Mouse (Mus musculus) kidney, embryonic 16.5 days (tissue): Measurements from ENCODE around the gene Rgs6. TPM values are rescaled to one million over a fixed set of nuclear protein-coding genes. Genes with fewer than 3 reads are reported as not detected.

Experiments
- ATAC-seq: fragments of 200-750 bp; cut with Nextera tagmentation; 2 replicates; pipeline ENCODE4 v1.8.0; 2017; ENCODE audit warnings: moderate TSS enrichment; ENCODE audit not compliant: low FRiP score, low TSS enrichment
- H3K27ac ChIP-seq: fragments of 300-500 bp; sonication (generic); 2 replicates; pipeline ENCODE4 v1.5.1; 2014; ENCODE audit warnings: low read length
- H3K27me3 ChIP-seq: fragments of 300-500 bp; sonication (generic); 2 replicates; pipeline ENCODE4 v1.6.1; 2014; ENCODE audit warnings: low read length, control low read depth, mixed read lengths; ENCODE audit not compliant: insufficient read depth
- H3K36me3 ChIP-seq: fragments of 300-500 bp; sonication (generic); 2 replicates; pipeline ENCODE4 v1.6.1; 2014; ENCODE audit warnings: low read length, control low read depth, mixed read lengths; ENCODE audit not compliant: insufficient read depth
- H3K4me1 ChIP-seq: fragments of 300-500 bp; sonication (generic); 2 replicates; pipeline ENCODE4 v1.6.1; 2014; ENCODE audit warnings: low read length, control low read depth, mixed read lengths; ENCODE audit not compliant: insufficient read depth
- H3K4me2 ChIP-seq: fragments of 300-500 bp; sonication (generic); replicated peaks from 2 replicates; pipeline ENCODE4 v1.6.1; 2014; ENCODE audit warnings: low read depth, low read length
- H3K4me3 ChIP-seq: fragments of 300-500 bp; sonication (generic); 2 replicates; pipeline ENCODE4 v1.5.1; 2014; ENCODE audit warnings: mild to moderate bottlenecking, low read length
- H3K9ac ChIP-seq: fragments of 300-500 bp; sonication (generic); replicated peaks from 2 replicates; pipeline ENCODE4 v1.6.1; 2014; ENCODE audit warnings: low read length
- H3K9me3 ChIP-seq: fragments of 300-500 bp; sonication (generic); 2 replicates; pipeline ENCODE4 v1.6.1; 2016; ENCODE audit warnings: low read length, control low read depth
- WGBS: fragments of 180-500 bp; shearing (Covaris S2); extraction: QIAGEN DNeasy Blood & Tissue Kit; methylation state at CpG from one replicate; pipeline ENCODE4 v1.1.7; 2014; 5-methylcytosine and 5-hydroxymethylcytosine counted together
- polyA plus RNA-seq: library from polyadenylated mRNA; unstranded; fragments of >200 nt; fragmentation: Nextera tagmentation; extraction: Ambion mirVana; gene quantifications from 2 replicates; pipeline ENCODE4 v1.2.1, GENCODE M21; 2015

Rgs6 gene
- polyA plus RNA-seq, 1 experiment from 2014 or later: 2.7 TPM

GRCm38 (mm10) chr12:82774576-82774975 is 186.5 kb downstream of the Rgs6 start:
- ATAC-seq: no peak
- Histone ChIP-seq H3K27ac (no peak overlapping the region), H3K4me2 (no peak overlapping the region)

GRCm38 (mm10) chr12:82776686-82777085 is 188.6 kb downstream of the Rgs6 start:
- Histone ChIP-seq H3K9ac (no peak overlapping the region), H3K27ac (no peak overlapping the region), H3K4me1 (no peaks in the 10 kb centered on the region), H3K4me2 (no peak overlapping the region), H3K27me3 (no peaks in the 10 kb centered on the region), H3K4me3 (no peak overlapping the region), H3K9me3 (no peaks in the 10 kb centered on the region), H3K36me3 (no peaks in the 10 kb centered on the region)
- no peak for ATAC-seq
- 86% methylated on average over 4 of the region's 4 CpGs for WGBS

More at GRCm38 (mm10) chr12:82774576-82774975, 186.5 kb downstream of the Rgs6 start:
- Histone ChIP-seq H3K4me3 (no peak overlapping the region), H3K9me3 (no peaks in the 10 kb centered on the region), H3K4me1 (no peaks in the 10 kb centered on the region), H3K36me3 (no peaks in the 10 kb centered on the region), H3K27me3 (no peaks in the 10 kb centered on the region), H3K9ac (no peak overlapping the region)
- WGBS: 90% methylated on average over 7 of the region's 7 CpGs

- no peak overlapping the region for H3K4me2 ChIP-seq
- no peaks in the 10 kb centered on the region for H3K4me1 ChIP-seq
- H3K9ac ChIP-seq: no peak overlapping the region
- 88% methylated on average over 5 of the region's 5 CpGs for WGBS
- no peaks in the 10 kb centered on the region for H3K9me3 ChIP-seq
- no peaks in the 10 kb centered on the region for H3K36me3 ChIP-seq
- no peaks in the 10 kb centered on the region for H3K27me3 ChIP-seq
- ATAC-seq: no peak
- no peak overlapping the region for H3K27ac ChIP-seq
- no peak overlapping the region for H3K4me3 ChIP-seq
These were observed 192.8 kb downstream of the Rgs6 start for GRCm38 (mm10) chr12:82780936-82781335.

GRCm38 (mm10) chr12:82781414-82781813 is 193.3 kb downstream of the Rgs6 start:
- no peak for ATAC-seq
- H3K36me3 ChIP-seq: no peaks in the 10 kb centered on the region
- no peaks in the 10 kb centered on the region for H3K4me1 ChIP-seq
- no peak overlapping the region for H3K4me2 ChIP-seq
- no peaks in the 10 kb centered on the region for H3K9me3 ChIP-seq
- H3K9ac ChIP-seq: no peak overlapping the region
- H3K4me3 ChIP-seq: no peak overlapping the region
- 64% methylated on average over 5 of the region's 5 CpGs for WGBS
- no peak overlapping the region for H3K27ac ChIP-seq
- H3K27me3 ChIP-seq: no peaks in the 10 kb centered on the region

- no peak overlapping the region for H3K4me3 ChIP-seq
- H3K27ac ChIP-seq: no peak overlapping the region
- no peaks in the 10 kb centered on the region for H3K4me1 ChIP-seq
- H3K36me3 ChIP-seq: no peaks in the 10 kb centered on the region
- H3K27me3 ChIP-seq: no peaks in the 10 kb centered on the region
- H3K4me2 ChIP-seq: no peak overlapping the region
- no peak overlapping the region for H3K9ac ChIP-seq
- no peaks in the 10 kb centered on the region for H3K9me3 ChIP-seq
- no peak for ATAC-seq
- WGBS: 89% methylated on average over 3 of the region's 3 CpGs
These were observed 204.0 kb downstream of the Rgs6 start for GRCm38 (mm10) chr12:82792122-82792521.

GRCm38 (mm10) chr12:82799892-82800291 is 211.8 kb downstream of the Rgs6 start:
- H3K9me3 ChIP-seq: no peaks in the 10 kb centered on the region
- no peak for ATAC-seq

GRCm38 (mm10) chr12:82801736-82802135 is 213.6 kb downstream of the Rgs6 start:
- H3K27ac ChIP-seq: no peak overlapping the region
- no peaks in the 10 kb centered on the region for H3K9me3 ChIP-seq
- 84% methylated on average over 6 of the region's 6 CpGs for WGBS
- H3K4me2 ChIP-seq: no peak overlapping the region
- H3K9ac ChIP-seq: no peak overlapping the region
- H3K4me3 ChIP-seq: no peak overlapping the region
- H3K4me1 ChIP-seq: no peaks in the 10 kb centered on the region
- H3K27me3 ChIP-seq: no peaks in the 10 kb centered on the region
- no peak for ATAC-seq
- no peaks in the 10 kb centered on the region for H3K36me3 ChIP-seq

More at GRCm38 (mm10) chr12:82799892-82800291, 211.8 kb downstream of the Rgs6 start:
- Histone ChIP-seq H3K9ac (no peak overlapping the region), H3K27me3 (no peaks in the 10 kb centered on the region), H3K4me2 (no peak overlapping the region), H3K4me3 (no peak overlapping the region), H3K4me1 (no peaks in the 10 kb centered on the region), H3K27ac (no peak overlapping the region), H3K36me3 (no peaks in the 10 kb centered on the region)
- 77% methylated on average over 6 of the region's 6 CpGs for WGBS

GRCm38 (mm10) chr12:82802711-82803110 is 214.6 kb downstream of the Rgs6 start:
- ATAC-seq: no peak
- 74% methylated on average over 5 of the region's 5 CpGs for WGBS

GRCm38 (mm10) chr12:82805167-82805566 is 217.1 kb downstream of the Rgs6 start:
- Histone ChIP-seq H3K9me3 (no peaks in the 10 kb centered on the region), H3K27me3 (no peaks in the 10 kb centered on the region)
- WGBS: 99% methylated on average over 4 of the region's 4 CpGs

More at GRCm38 (mm10) chr12:82802711-82803110, 214.6 kb downstream of the Rgs6 start:
- Histone ChIP-seq H3K9me3 (no peaks in the 10 kb centered on the region), H3K36me3 (no peaks in the 10 kb centered on the region), H3K4me1 (no peaks in the 10 kb centered on the region), H3K4me3 (no peak overlapping the region), H3K27ac (no peak overlapping the region), H3K9ac (no peak overlapping the region), H3K27me3 (no peaks in the 10 kb centered on the region), H3K4me2 (no peak overlapping the region)

GRCm38 (mm10) chr12:82810631-82811030 is 222.5 kb downstream of the Rgs6 start:
- Histone ChIP-seq H3K4me2 (no peak overlapping the region), H3K4me3 (no peak overlapping the region), H3K27ac (no peak overlapping the region), H3K4me1 (no peaks in the 10 kb centered on the region), H3K9ac (no peak overlapping the region), H3K9me3 (no peaks in the 10 kb centered on the region), H3K27me3 (no peaks in the 10 kb centered on the region), H3K36me3 (no peaks in the 10 kb centered on the region)
- 87% methylated on average over 3 of the region's 3 CpGs for WGBS
- ATAC-seq: no peak

More at GRCm38 (mm10) chr12:82805167-82805566, 217.1 kb downstream of the Rgs6 start:
- Histone ChIP-seq H3K27ac (no peak overlapping the region), H3K4me2 (no peak overlapping the region), H3K4me1 (no peaks in the 10 kb centered on the region), H3K9ac (no peak overlapping the region), H3K36me3 (no peaks in the 10 kb centered on the region), H3K4me3 (no peak overlapping the region)
- no peak for ATAC-seq
